Mouse (Mus musculus): ENCODE measurements around the gene Zfp335. TPM values are rescaled to one million over a fixed set of nuclear protein-coding genes. Genes with fewer than 3 reads are reported as not detected.

Gene Zfp335
- polyA plus RNA-seq, 1 experiment from 2014 or later = 9.2 TPM

GRCm38 (mm10) chr2:164891908-164892695 is 19.5 kb downstream of the Zfp335 start:
- ATAC-seq (replicated peaks; ENCODE audit: extremely low read depth, insufficient read depth, low FRiP score) = no peak
- H3K4me1 ChIP-seq (ENCODE audit: control insufficient read depth, insufficient read depth, low read length) = no peaks in the 10 kb centered on the region
- H3K27ac ChIP-seq (ENCODE audit: low read length) = no peak overlapping the region
- H3K4me2 ChIP-seq (ENCODE audit: low read depth, low read length) = no peak overlapping the region
- H3K36me3 ChIP-seq (ENCODE audit: control insufficient read depth, insufficient read depth) = peaks cover 92% of the 10 kb centered on the region
- no peaks in the 10 kb centered on the region for H3K27me3 ChIP-seq (ENCODE audit: control insufficient read depth, insufficient read depth, low read length)
- WGBS = 86% methylated on average over 15 of the region's 15 CpGs
- H3K9me3 ChIP-seq (replicated peaks; ENCODE audit: control insufficient read depth, low read length) = no peaks in the 10 kb centered on the region
- no peak overlapping the region for H3K9ac ChIP-seq (ENCODE audit: low read length)
- no peak overlapping the region for H3K4me3 ChIP-seq (ENCODE audit: low read length)

- Histone ChIP-seq H3K36me3 (ENCODE audit: control insufficient read depth, insufficient read depth) (peaks cover 95% of the 10 kb centered on the region), H3K4me3 (ENCODE audit: low read length) (no peak overlapping the region), H3K27me3 (ENCODE audit: control insufficient read depth, insufficient read depth, low read length) (no peaks in the 10 kb centered on the region), H3K4me1 (ENCODE audit: control insufficient read depth, insufficient read depth, low read length) (no peaks in the 10 kb centered on the region; the same call in 1 of the 2 replicates), H3K27ac (ENCODE audit: low read length) (no peak overlapping the region), H3K9ac (ENCODE audit: low read length) (no peak overlapping the region), H3K4me2 (ENCODE audit: low read depth, low read length) (no peak overlapping the region), H3K9me3 (replicated peaks; ENCODE audit: control insufficient read depth, low read length) (no peaks in the 10 kb centered on the region)
- no peak for ATAC-seq (replicated peaks; ENCODE audit: extremely low read depth, insufficient read depth, low FRiP score)
- 82% methylated on average over 13 of the region's 13 CpGs for WGBS
Measured at GRCm38 (mm10) chr2:164891056-164891834, 20.3 kb downstream of the Zfp335 start.

GRCm38 (mm10) chr2:164890411-164891049 is 21.0 kb downstream of the Zfp335 start:
- H3K9me3 ChIP-seq (replicated peaks; ENCODE audit: control insufficient read depth, low read length) = no peaks in the 10 kb centered on the region
- H3K27ac ChIP-seq (ENCODE audit: low read length) = no peak overlapping the region
- WGBS = 88% methylated on average over 24 of the region's 24 CpGs
- ATAC-seq (replicated peaks; ENCODE audit: extremely low read depth, insufficient read depth, low FRiP score) = no peak
- H3K27me3 ChIP-seq (ENCODE audit: control insufficient read depth, insufficient read depth, low read length) = no peaks in the 10 kb centered on the region
- H3K4me2 ChIP-seq (ENCODE audit: low read depth, low read length) = no peak overlapping the region
- no peak overlapping the region for H3K9ac ChIP-seq (ENCODE audit: low read length)
- H3K36me3 ChIP-seq (ENCODE audit: control insufficient read depth, insufficient read depth) = peaks cover 94% of the 10 kb centered on the region
- H3K4me1 ChIP-seq (ENCODE audit: control insufficient read depth, insufficient read depth, low read length) = peaks cover 6% of the 10 kb centered on the region
- no peak overlapping the region for H3K4me3 ChIP-seq (ENCODE audit: low read length)

- Histone ChIP-seq H3K4me1 (ENCODE audit: control insufficient read depth, insufficient read depth, low read length) (peaks cover 11% of the 10 kb centered on the region), H3K4me2 (ENCODE audit: low read depth, low read length) (no peak overlapping the region), H3K27me3 (ENCODE audit: control insufficient read depth, insufficient read depth, low read length) (no peaks in the 10 kb centered on the region), H3K27ac (ENCODE audit: low read length) (no peak overlapping the region), H3K9ac (ENCODE audit: low read length) (no peak overlapping the region), H3K9me3 (replicated peaks; ENCODE audit: control insufficient read depth, low read length) (no peaks in the 10 kb centered on the region), H3K4me3 (ENCODE audit: low read length) (no peak overlapping the region), H3K36me3 (ENCODE audit: control insufficient read depth, insufficient read depth) (peaks cover 94% of the 10 kb centered on the region)
- no peak for ATAC-seq (replicated peaks; ENCODE audit: extremely low read depth, insufficient read depth, low FRiP score)
- WGBS = 86% methylated on average over 2 of the region's 2 CpGs
Measured at GRCm38 (mm10) chr2:164889960-164890359, 21.6 kb downstream of the Zfp335 start.

- Histone ChIP-seq H3K27me3 (ENCODE audit: control insufficient read depth, insufficient read depth, low read length) (no peaks in the 10 kb centered on the region), H3K4me2 (ENCODE audit: low read depth, low read length) (no peak overlapping the region), H3K4me3 (ENCODE audit: low read length) (no peak overlapping the region), H3K4me1 (ENCODE audit: control insufficient read depth, insufficient read depth, low read length) (peaks cover 11% of the 10 kb centered on the region), H3K9me3 (replicated peaks; ENCODE audit: control insufficient read depth, low read length) (no peaks in the 10 kb centered on the region), H3K9ac (ENCODE audit: low read length) (no peak overlapping the region), H3K27ac (ENCODE audit: low read length) (no peak overlapping the region), H3K36me3 (ENCODE audit: control insufficient read depth, insufficient read depth) (peaks cover 86% of the 10 kb centered on the region)
- 77% methylated on average over 12 of the region's 12 CpGs for WGBS
- no peak for ATAC-seq (replicated peaks; ENCODE audit: extremely low read depth, insufficient read depth, low FRiP score)
Measured at GRCm38 (mm10) chr2:164888996-164889395, 22.6 kb downstream of the Zfp335 start.

- no peaks in the 10 kb centered on the region for H3K9me3 ChIP-seq (replicated peaks; ENCODE audit: control insufficient read depth, low read length)
- H3K27me3 ChIP-seq (ENCODE audit: control insufficient read depth, insufficient read depth, low read length) = no peaks in the 10 kb centered on the region
- H3K4me3 ChIP-seq (ENCODE audit: low read length) = no peak overlapping the region
- H3K4me1 ChIP-seq (ENCODE audit: control insufficient read depth, insufficient read depth, low read length) = peaks cover 11% of the 10 kb centered on the region
- H3K4me2 ChIP-seq (ENCODE audit: low read depth, low read length) = no peak overlapping the region
- 94% methylated on average over 10 of the region's 10 CpGs for WGBS
- H3K36me3 ChIP-seq (ENCODE audit: control insufficient read depth, insufficient read depth) = peaks cover 73% of the 10 kb centered on the region
- no peak overlapping the region for H3K9ac ChIP-seq (ENCODE audit: low read length)
- H3K27ac ChIP-seq (ENCODE audit: low read length) = no peak overlapping the region
- ATAC-seq (replicated peaks; ENCODE audit: extremely low read depth, insufficient read depth, low FRiP score) = no peak
Measured at GRCm38 (mm10) chr2:164886617-164887016, 24.9 kb downstream of the Zfp335 start.

- H3K27me3 ChIP-seq (ENCODE audit: control insufficient read depth, insufficient read depth, low read length) = no peaks in the 10 kb centered on the region
- no peak overlapping the region for H3K4me2 ChIP-seq (ENCODE audit: low read depth, low read length)
- ATAC-seq (replicated peaks; ENCODE audit: extremely low read depth, insufficient read depth, low FRiP score) = peak; percentile 64
- H3K9ac ChIP-seq (ENCODE audit: low read length) = 0 out of 2 replicates have a peak overlapping the region, but pooled peaks have one; percentile 34
- H3K27ac ChIP-seq (ENCODE audit: low read length) = peak overlapping the region; percentile 56; the same call in 1 of the 2 replicates
- no peak overlapping the region for H3K4me3 ChIP-seq (ENCODE audit: low read length)
- H3K36me3 ChIP-seq (ENCODE audit: control insufficient read depth, insufficient read depth) = peaks cover 65% of the 10 kb centered on the region
- 24% methylated on average over 7 of the region's 7 CpGs for WGBS
- peaks cover 14% of the 10 kb centered on the region for H3K4me1 ChIP-seq (ENCODE audit: control insufficient read depth, insufficient read depth, low read length)
- H3K9me3 ChIP-seq (replicated peaks; ENCODE audit: control insufficient read depth, low read length) = no peaks in the 10 kb centered on the region
Measured at GRCm38 (mm10) chr2:164885788-164886187, 25.8 kb downstream of the Zfp335 start.

GRCm38 (mm10) chr2:164882619-164883018 is 28.9 kb downstream of the Zfp335 start:
- peaks cover 24% of the 10 kb centered on the region for H3K4me1 ChIP-seq (ENCODE audit: control insufficient read depth, insufficient read depth, low read length)
- H3K9me3 ChIP-seq (replicated peaks; ENCODE audit: control insufficient read depth, low read length) = no peaks in the 10 kb centered on the region
- no peak overlapping the region for H3K4me2 ChIP-seq (ENCODE audit: low read depth, low read length)
- no peak overlapping the region for H3K4me3 ChIP-seq (ENCODE audit: low read length)
- ATAC-seq (replicated peaks; ENCODE audit: extremely low read depth, insufficient read depth, low FRiP score) = no peak
- no peak overlapping the region for H3K9ac ChIP-seq (ENCODE audit: low read length)
- no peaks in the 10 kb centered on the region for H3K27me3 ChIP-seq (ENCODE audit: control insufficient read depth, insufficient read depth, low read length)
- H3K27ac ChIP-seq (ENCODE audit: low read length) = no peak overlapping the region
- 86% methylated on average over 9 of the region's 9 CpGs for WGBS
- H3K36me3 ChIP-seq (ENCODE audit: control insufficient read depth, insufficient read depth) = peaks cover 37% of the 10 kb centered on the region

Data from heart, embryonic 16.5 days (tissue).